Mouse (Mus musculus): Measurements from ENCODE around the gene Mtor. TPM values are rescaled to one million over a fixed set of nuclear protein-coding genes. Genes with fewer than 3 reads are reported as not detected.

Mtor gene
- polyA plus RNA-seq, 1 experiment: 20.2 TPM

GRCm38 (mm10) chr4:148462717-148463116 is 14.3 kb downstream of the Mtor start:
- DNase-seq: no peak
- 92% methylated on average over 13 of the region's 13 CpGs for WGBS
- no peak overlapping the region for H3K4me3 ChIP-seq (replicated peaks; ENCODE audit: extremely low read depth, low read depth, low read length)
- TF ChIP-seq POLR2A (IDR thresholded peaks at IDR 0.05; ENCODE audit: borderline replicate concordance, extremely low read depth, low read depth, low read length): no peak
- no peak for TF ChIP-seq CTCF (IDR thresholded peaks at IDR 0.05; ENCODE audit: insufficient read depth, low read length)
- H3K4me1 ChIP-seq (ENCODE audit: control insufficient read depth, insufficient read depth, low read length): no peaks in the 10 kb centered on the region

GRCm38 (mm10) chr4:148463208-148463960 is 15.0 kb downstream of the Mtor start:
- WGBS: 72% methylated on average over 14 of the region's 14 CpGs
- no peaks in the 10 kb centered on the region for H3K4me1 ChIP-seq (ENCODE audit: control insufficient read depth, insufficient read depth, low read length)
- no peak for TF ChIP-seq CTCF (IDR thresholded peaks at IDR 0.05; ENCODE audit: insufficient read depth, low read length)
- no peak for TF ChIP-seq POLR2A (IDR thresholded peaks at IDR 0.05; ENCODE audit: borderline replicate concordance, extremely low read depth, low read depth, low read length)
- peak; percentile 22 for DNase-seq
- no peak overlapping the region for H3K4me3 ChIP-seq (replicated peaks; ENCODE audit: extremely low read depth, low read depth, low read length)

DNA sequence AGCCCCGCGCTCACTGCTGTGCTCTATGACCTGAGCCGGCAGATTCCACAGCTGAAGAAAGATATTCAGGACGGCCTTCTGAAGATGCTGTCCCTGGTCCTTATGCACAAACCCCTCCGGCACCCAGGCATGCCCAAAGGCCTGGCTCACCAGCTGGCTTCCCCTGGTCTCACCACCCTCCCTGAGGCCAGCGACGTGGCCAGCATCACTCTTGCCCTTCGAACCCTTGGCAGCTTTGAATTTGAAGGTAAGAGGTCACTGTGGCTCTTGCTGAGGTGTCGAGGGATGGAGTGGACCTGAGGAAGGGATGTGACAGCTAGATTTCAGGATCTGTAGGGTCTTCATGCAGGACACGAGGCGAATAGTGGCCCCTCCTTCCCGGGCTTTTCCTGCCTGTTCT is 15.9 kb downstream of the Mtor start:
- Histone ChIP-seq H3K4me3 (replicated peaks; ENCODE audit: extremely low read depth, low read depth, low read length) (no peak overlapping the region), H3K4me1 (ENCODE audit: control insufficient read depth, insufficient read depth, low read length) (no peaks in the 10 kb centered on the region)
- TF ChIP-seq POLR2A (IDR thresholded peaks at IDR 0.05; ENCODE audit: borderline replicate concordance, extremely low read depth, low read depth, low read length) (no peak), CTCF (IDR thresholded peaks at IDR 0.05; ENCODE audit: insufficient read depth, low read length) (no peak)
- WGBS: 91% methylated on average over 12 of the region's 12 CpGs
- no peak for DNase-seq

DNA sequence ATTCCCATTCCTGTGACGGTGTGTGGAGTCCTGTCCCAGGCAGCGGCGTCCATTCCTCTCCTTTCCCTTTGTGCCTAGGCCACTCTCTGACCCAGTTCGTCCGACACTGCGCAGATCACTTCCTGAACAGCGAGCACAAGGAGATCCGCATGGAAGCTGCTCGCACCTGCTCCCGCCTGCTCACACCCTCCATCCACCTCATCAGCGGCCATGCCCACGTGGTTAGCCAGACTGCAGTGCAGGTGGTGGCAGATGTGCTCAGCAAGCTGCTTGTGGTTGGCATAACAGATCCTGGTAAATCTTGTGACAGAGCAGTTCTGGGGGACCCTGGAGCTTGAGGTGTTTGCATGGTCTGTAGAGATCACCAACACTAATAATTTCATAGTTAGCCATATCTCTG is 16.5 kb downstream of the Mtor start:
- TF ChIP-seq CTCF (IDR thresholded peaks at IDR 0.05; ENCODE audit: insufficient read depth, low read length) (no peak), POLR2A (IDR thresholded peaks at IDR 0.05; ENCODE audit: borderline replicate concordance, extremely low read depth, low read depth, low read length) (no peak)
- WGBS: 93% methylated on average over 12 of the region's 12 CpGs
- no peak for DNase-seq
- H3K4me1 ChIP-seq (ENCODE audit: control insufficient read depth, insufficient read depth, low read length): no peaks in the 10 kb centered on the region
- no peak overlapping the region for H3K4me3 ChIP-seq (replicated peaks; ENCODE audit: extremely low read depth, low read depth, low read length)

DNA sequence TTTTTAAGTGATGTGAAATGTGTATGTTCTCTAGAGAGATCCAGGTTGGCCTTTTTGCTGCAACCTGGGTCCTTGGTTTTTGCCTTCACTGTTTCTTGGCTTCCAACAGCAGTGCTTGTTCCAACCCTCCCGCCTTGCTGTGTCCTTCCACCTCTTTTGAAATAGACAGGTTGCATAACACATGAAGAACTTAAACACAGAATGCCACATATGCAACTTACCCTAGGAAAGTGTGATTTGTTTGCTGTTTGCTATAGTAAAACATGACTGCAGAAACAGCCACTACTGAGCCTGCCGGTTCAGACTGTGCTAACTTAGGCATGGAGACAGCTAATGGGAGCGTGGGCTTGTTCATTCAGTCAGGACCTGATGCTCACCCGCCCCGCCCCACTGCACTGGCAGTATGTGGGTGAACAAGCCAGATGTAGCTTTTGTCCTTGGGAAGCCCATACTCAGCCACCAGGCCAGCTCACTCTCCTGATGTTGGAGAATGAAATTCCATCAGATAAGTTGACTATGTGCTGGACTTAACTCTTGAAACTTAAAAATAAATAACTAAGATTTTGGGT is 18.2 kb downstream of the Mtor start:
- H3K4me3 ChIP-seq (replicated peaks; ENCODE audit: extremely low read depth, low read depth, low read length): no peak overlapping the region
- H3K4me1 ChIP-seq (ENCODE audit: control insufficient read depth, insufficient read depth, low read length): no peaks in the 10 kb centered on the region
- 85% methylated on average over 5 of the region's 5 CpGs for WGBS
- no peak for TF ChIP-seq POLR2A (IDR thresholded peaks at IDR 0.05; ENCODE audit: borderline replicate concordance, extremely low read depth, low read depth, low read length)
- TF ChIP-seq CTCF (IDR thresholded peaks at IDR 0.05; ENCODE audit: insufficient read depth, low read length): no peak
- DNase-seq: no peak

DNA sequence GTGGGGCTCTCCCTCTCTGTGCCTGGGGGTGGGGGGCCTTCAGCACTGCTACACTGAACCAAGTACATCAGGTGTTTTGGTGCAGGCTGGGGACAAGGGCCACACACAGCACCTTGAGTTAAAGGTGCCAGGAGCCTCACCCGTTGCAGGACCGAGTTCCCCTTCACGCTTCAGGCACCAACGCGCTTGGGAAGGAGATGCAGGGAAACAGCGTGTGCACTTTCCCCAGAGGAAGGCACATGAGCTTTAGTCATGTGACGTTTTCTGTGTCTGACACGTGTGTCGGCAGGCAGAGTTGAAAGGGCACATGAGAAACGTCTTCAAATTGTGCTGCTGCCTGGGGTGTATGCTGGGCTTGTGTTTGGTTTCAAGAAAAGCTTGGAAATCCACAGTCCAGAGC is 20.0 kb downstream of the Mtor start:
- H3K4me3 ChIP-seq (replicated peaks; ENCODE audit: extremely low read depth, low read depth, low read length): no peak overlapping the region
- DNase-seq: no peak
- no peak for TF ChIP-seq POLR2A (IDR thresholded peaks at IDR 0.05; ENCODE audit: borderline replicate concordance, extremely low read depth, low read depth, low read length)
- no peak for TF ChIP-seq CTCF (IDR thresholded peaks at IDR 0.05; ENCODE audit: insufficient read depth, low read length)
- no peaks in the 10 kb centered on the region for H3K4me1 ChIP-seq (ENCODE audit: control insufficient read depth, insufficient read depth, low read length)
- WGBS: 92% methylated on average over 10 of the region's 10 CpGs

- WGBS: 88% methylated on average over 11 of the region's 11 CpGs
- Histone ChIP-seq H3K4me1 (ENCODE audit: control insufficient read depth, insufficient read depth, low read length) (no peaks in the 10 kb centered on the region), H3K4me3 (replicated peaks; ENCODE audit: extremely low read depth, low read depth, low read length) (no peak overlapping the region)
- DNase-seq: no peak
- TF ChIP-seq POLR2A (IDR thresholded peaks at IDR 0.05; ENCODE audit: borderline replicate concordance, extremely low read depth, low read depth, low read length): no peak
- TF ChIP-seq CTCF (IDR thresholded peaks at IDR 0.05; ENCODE audit: insufficient read depth, low read length): no peak
These were observed 21.3 kb downstream of the Mtor start for GRCm38 (mm10) chr4:148469487-148470252.

- Histone ChIP-seq H3K4me3 (replicated peaks; ENCODE audit: extremely low read depth, low read depth, low read length) (no peak overlapping the region), H3K4me1 (ENCODE audit: control insufficient read depth, insufficient read depth, low read length) (no peaks in the 10 kb centered on the region)
- DNase-seq: no peak
- TF ChIP-seq CTCF (IDR thresholded peaks at IDR 0.05; ENCODE audit: insufficient read depth, low read length): no peak
- TF ChIP-seq POLR2A (IDR thresholded peaks at IDR 0.05; ENCODE audit: borderline replicate concordance, extremely low read depth, low read depth, low read length): no peak
- WGBS: 84% methylated on average over 10 of the region's 10 CpGs
These were observed 23.0 kb downstream of the Mtor start for GRCm38 (mm10) chr4:148471363-148471806.

- no peak for DNase-seq
These were observed 24.2 kb downstream of the Mtor start for GRCm38 (mm10) chr4:148472436-148473174.

More at GRCm38 (mm10) chr4:148472436-148473174, 24.2 kb downstream of the Mtor start:
- Histone ChIP-seq H3K4me3 (replicated peaks; ENCODE audit: extremely low read depth, low read depth, low read length) (no peak overlapping the region), H3K4me1 (ENCODE audit: control insufficient read depth, insufficient read depth, low read length) (no peaks in the 10 kb centered on the region)
- TF ChIP-seq CTCF (IDR thresholded peaks at IDR 0.05; ENCODE audit: insufficient read depth, low read length) (no peak), POLR2A (IDR thresholded peaks at IDR 0.05; ENCODE audit: borderline replicate concordance, extremely low read depth, low read depth, low read length) (no peak)
- WGBS: 92% methylated on average over 8 of the region's 8 CpGs

Data from lung, adult 2 months (tissue).